Mouse (Mus musculus) spleen, adult 2 months (tissue): ENCODE results near the gene Fam71f2. TPM values are rescaled to one million over a fixed set of nuclear protein-coding genes. Genes with fewer than 3 reads are reported as not detected.

ENCODE experiments used
- DNase-seq, 2 experiments: peaks; one replicate each; pipeline versions ENCODE4 v3.0.0 to v3.0.0-alpha.2; 2012 to 2021; ENCODE audit warnings: low spot score in 2 of 2, low read depth in 1 of 2
- H3K27ac ChIP-seq: fragments of 200-500 bp; 2 replicates; pipeline ENCODE4 v1.5.1; 2012; ENCODE audit warnings: low read length, inconsistent platforms; ENCODE audit not compliant: insufficient read depth
- H3K27me3 ChIP-seq: fragments of 200-500 bp; 2 replicates; pipeline ENCODE4 v1.6.1; 2012; ENCODE audit warnings: mild to moderate bottlenecking, moderate library complexity, low read length, inconsistent platforms; ENCODE audit not compliant: control insufficient read depth, insufficient read depth
- H3K36me3 ChIP-seq: fragments of 200-500 bp; 2 replicates; pipeline ENCODE4 v1.6.1; 2012; ENCODE audit warnings: mild to moderate bottlenecking, low read length, inconsistent platforms; ENCODE audit not compliant: control insufficient read depth, insufficient read depth
- H3K4me1 ChIP-seq: fragments of 200-500 bp; 2 replicates; pipeline ENCODE4 v1.6.1; 2011; ENCODE audit warnings: inconsistent platforms; ENCODE audit not compliant: control insufficient read depth, insufficient read depth, insufficient read length
- H3K4me3 ChIP-seq: fragments of 200-500 bp; 2 replicates; pipeline ENCODE4 v1.5.1; 2011; ENCODE audit warnings: mild to moderate bottlenecking, inconsistent platforms; ENCODE audit not compliant: insufficient read depth, insufficient read length; ENCODE audit errors: extremely low read depth
- CTCF ChIP-seq: fragments of 200-500 bp; IDR thresholded peaks from 2 replicates; pipeline ENCODE4 v1.5.1; 2011; ENCODE audit warnings: mild to moderate bottlenecking, inconsistent platforms; ENCODE audit not compliant: insufficient read depth, insufficient read length, insufficient replicate concordance; ENCODE audit errors: extremely low read depth
- POLR2A ChIP-seq: fragments of 200-500 bp; IDR thresholded peaks from 2 replicates; pipeline ENCODE4 v1.6.1; 2011; ENCODE audit warnings: low read depth, low read length, inconsistent platforms
- WGBS: fragments of 180-500 bp; shearing (Covaris S2); methylation state at CpG from one replicate; pipeline ENCODE4 v1.1.7; 2018; 5-methylcytosine and 5-hydroxymethylcytosine counted together
- polyA plus RNA-seq: library from polyadenylated mRNA; depleted of rRNA; stranded (reverse); fragments of >200 nt; gene quantifications from 2 replicates; pipeline ENCODE4 v1.2.3, GENCODE M21; 2012

Gene Fam71f2
- polyA plus RNA-seq, 1 experiment: 0.40 TPM

DNA sequence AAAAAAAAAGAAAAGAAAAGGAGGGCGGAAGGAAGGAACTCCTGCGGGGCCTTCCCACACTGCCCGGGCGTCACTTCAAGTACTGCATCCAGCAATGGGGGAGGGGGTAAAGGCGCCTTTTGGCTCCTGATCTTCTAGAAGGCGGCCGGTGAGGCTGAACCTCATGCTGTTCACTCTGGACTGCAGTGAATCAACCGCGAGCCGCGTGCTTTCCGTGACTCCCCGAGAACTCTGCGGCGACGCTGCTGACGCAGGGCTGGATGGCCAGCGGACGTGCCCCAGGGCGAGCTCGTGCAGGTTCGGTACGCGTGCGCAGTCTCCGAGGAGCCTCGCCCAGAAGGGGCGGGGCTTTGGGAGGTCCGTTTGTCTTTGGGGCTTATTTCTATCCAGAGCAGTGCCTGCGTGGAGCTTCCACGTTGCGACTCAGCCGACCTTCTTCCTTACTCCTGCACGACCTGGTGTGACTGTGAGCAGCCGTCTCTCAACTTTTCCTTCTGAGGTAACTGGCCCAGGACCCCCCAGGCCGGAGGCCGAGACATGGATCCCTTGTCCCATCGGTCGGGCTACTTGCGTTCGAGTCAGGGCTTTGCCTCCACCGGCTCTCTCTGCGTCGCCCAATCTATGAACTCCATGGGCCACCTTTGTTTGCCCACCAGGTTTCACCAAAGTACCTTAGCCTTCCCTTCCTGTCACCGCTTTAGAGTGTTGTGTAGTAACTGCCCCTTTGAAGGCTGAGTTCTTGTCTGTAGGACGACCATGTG, 6.9 kb upstream of the Fam71f2 start, which contains the start of gene Hilpda:
Gene Hilpda (plus strand): TSS at position 177 of the 761 bp plus-strand sequence.
- peak; percentile 88 to 93 for DNase-seq

DNA sequence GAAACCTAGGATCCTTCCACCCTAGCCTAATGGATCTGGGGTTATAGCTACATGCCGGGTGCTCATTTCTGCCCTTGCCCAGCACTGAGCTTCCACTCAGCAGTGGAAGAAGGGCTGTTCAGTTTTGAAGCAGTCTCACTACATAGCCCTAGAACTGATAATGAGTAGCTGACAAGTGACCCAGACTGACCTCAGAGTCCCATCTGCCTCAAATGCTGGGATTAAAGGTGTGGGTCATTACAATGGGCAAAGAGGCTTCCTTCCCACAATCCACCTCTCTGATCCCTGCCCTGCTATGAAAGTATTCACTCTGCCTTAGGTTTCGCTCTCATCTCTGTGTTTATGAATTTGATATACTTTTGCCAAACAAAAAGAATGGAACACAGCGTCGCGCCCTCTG, 2.6 kb upstream of the Fam71f2 start:
- WGBS: 98% methylated on average over 5 of the region's 5 CpGs
- TF ChIP-seq CTCF: no peak
- no peak for TF ChIP-seq POLR2A
- Histone ChIP-seq H3K27ac (no peak overlapping the region), H3K4me3 (no peak overlapping the region), H3K27me3 (no peaks in the 10 kb centered on the region), H3K4me1 (peaks cover 4% of the 10 kb centered on the region), H3K36me3 (no peaks in the 10 kb centered on the region)
- DNase-seq: no peak

More for the DNA sequence above, 6.9 kb upstream of the Fam71f2 start, which contains the start of gene Hilpda:
- under 1% methylated on average over 46 of the region's 46 CpGs for WGBS
- H3K4me3 ChIP-seq: peak within 1 kb of the TSS; percentile 79
- peaks cover 8% of the 10 kb centered on the region for H3K4me1 ChIP-seq
- no peaks in the 10 kb centered on the region for H3K36me3 ChIP-seq
- H3K27ac ChIP-seq: peak within 1 kb of the TSS; percentile 94
- TF ChIP-seq POLR2A (peak; percentile 82), CTCF (no peak)
- H3K27me3 ChIP-seq: no peaks in the 10 kb centered on the region

DNA sequence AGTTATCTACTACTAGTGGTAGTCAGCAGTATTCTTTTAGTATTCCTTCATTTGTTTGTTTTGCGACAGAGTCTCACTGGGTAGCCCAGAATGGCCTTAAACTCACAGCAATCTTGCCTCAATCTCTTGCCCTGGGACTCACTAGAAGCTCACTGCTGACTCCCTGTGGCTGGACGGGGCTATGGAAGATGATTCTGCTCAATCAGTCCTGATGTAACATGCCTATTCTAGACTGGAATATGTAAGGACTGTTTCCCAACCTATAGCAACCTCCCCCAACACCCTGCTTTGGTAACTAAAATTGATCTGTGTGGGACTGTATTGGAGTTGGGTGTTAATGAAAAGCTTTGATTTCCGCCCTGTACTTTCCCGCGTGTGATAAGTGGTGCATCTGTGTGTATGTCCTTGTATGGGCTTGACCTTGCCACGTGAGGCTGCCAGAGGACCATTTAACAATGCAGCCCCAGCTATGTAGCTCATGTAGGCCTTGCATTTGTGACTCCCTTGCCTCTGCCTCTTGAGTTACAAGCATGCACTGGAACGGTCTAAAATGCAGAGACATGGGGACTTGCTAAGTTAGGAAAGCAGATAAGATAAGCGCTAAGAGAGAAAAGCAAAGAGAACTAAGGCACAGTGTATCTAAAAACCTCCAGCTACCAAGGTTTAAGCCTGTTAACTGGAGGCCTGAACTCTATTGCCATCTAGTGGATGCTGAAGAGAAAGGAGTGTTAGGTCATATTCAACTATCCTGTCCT, 703 bp upstream of the Fam71f2 start:
- Histone ChIP-seq H3K27me3 (no peaks in the 10 kb centered on the region), H3K4me1 (no peaks in the 10 kb centered on the region), H3K36me3 (no peaks in the 10 kb centered on the region), H3K4me3 (no peak overlapping the region), H3K27ac (no peak overlapping the region)
- DNase-seq: peak in 1 of 2 experiments; percentile 49
- TF ChIP-seq POLR2A (no peak), CTCF (peak; percentile 14; the same call in 1 of the 2 replicates)
- 43% methylated on average over 8 of the region's 8 CpGs for WGBS

DNA sequence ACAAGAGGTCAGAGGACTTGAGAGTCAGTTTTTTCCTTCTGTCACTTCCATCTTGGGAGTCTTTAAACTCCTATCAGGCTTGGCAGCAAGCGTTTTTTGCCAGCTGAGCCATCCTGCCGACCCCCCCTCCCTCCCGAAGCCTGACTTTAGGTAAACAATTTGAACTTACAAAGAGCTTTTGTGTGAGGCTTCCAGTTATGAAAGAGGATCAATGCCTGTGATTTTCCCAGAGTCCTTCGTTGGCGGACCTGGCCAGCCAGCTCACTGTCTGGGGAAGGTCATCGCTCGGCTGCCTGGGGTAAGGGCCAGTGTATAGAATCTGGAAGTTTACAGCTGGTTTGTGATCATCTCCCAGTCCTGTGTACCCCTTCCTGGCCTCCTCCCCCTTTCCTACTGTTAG, 1.3 kb downstream of the Fam71f2 start:
- no peak overlapping the region for H3K4me3 ChIP-seq

DNA sequence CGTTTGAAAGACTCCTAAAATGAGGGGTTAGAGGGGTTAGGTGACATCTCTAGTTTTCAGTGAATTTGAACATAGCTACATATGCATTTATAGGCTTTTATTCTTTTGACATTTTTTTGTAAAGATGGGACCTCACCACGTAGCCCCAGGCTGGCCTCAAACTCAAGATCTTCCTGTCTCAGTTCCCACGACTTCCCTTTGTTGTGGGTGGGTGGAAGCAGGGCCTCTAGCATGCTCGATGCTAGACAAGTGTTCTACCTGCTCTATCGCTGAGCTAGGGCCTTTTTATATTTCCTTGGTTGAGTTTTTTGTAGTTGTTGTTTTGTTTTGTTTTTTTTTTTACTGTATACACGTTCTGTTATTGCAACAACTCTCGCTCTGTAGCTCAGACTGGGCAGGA, 7.5 kb downstream of the Fam71f2 start:
- Histone ChIP-seq H3K27me3 (no peaks in the 10 kb centered on the region), H3K36me3 (no peaks in the 10 kb centered on the region), H3K4me3 (no peak overlapping the region), H3K27ac (no peak overlapping the region), H3K4me1 (no peaks in the 10 kb centered on the region)
- DNase-seq: no peak
- TF ChIP-seq POLR2A (no peak), CTCF (no peak)
- 44% methylated on average over 7 of the region's 7 CpGs for WGBS

More for the DNA sequence above, 1.3 kb downstream of the Fam71f2 start:
- WGBS: 84% methylated on average over 7 of the region's 7 CpGs
- H3K27ac ChIP-seq: no peak overlapping the region
- H3K36me3 ChIP-seq: no peaks in the 10 kb centered on the region
- DNase-seq: no peak
- H3K4me1 ChIP-seq: no peaks in the 10 kb centered on the region
- TF ChIP-seq POLR2A: no peak
- TF ChIP-seq CTCF: no peak
- H3K27me3 ChIP-seq: no peaks in the 10 kb centered on the region

DNA sequence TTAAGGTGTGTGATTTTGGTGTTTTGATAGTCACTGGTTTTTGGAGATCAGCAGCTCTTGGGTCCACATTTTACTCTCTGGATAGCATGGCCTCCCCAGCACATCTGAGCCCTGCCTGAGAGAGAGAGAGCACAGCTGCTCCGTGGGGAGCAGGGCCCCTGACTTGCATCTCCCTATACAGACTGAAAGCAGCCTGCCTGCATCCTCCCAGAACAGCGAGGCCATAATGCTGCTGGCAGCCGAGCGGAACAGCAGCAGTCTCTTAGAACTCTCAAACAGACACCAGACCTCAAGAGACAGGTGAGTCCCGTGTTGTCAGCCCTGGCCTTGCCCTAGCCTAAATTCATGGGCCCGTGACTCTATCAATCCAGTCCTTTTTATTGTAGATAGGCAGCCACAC, 8.1 kb downstream of the Fam71f2 start:
- Histone ChIP-seq H3K4me1 (no peaks in the 10 kb centered on the region), H3K27ac (no peak overlapping the region), H3K4me3 (no peak overlapping the region), H3K36me3 (no peaks in the 10 kb centered on the region), H3K27me3 (no peaks in the 10 kb centered on the region)
- no peak for DNase-seq
- TF ChIP-seq CTCF (no peak), POLR2A (no peak)
- 64% methylated on average over 6 of the region's 6 CpGs for WGBS
